Mouse (Mus musculus): Measurements from ENCODE around the gene Vmn2r53. TPM values are rescaled to one million over a fixed set of nuclear protein-coding genes. Genes with fewer than 3 reads are reported as not detected.
"Not testable (repeated sequence)": the region's sequence is repeated elsewhere in the genome, so short reads cannot be mapped to it uniquely, and the experiment has no call there.

The Vmn2r53 gene
- 0.01 TPM in 1 of 2 replicates, not detected in the other for polyA plus RNA-seq (2015; fragmentation: Nextera tagmentation; extraction: Ambion mirVana)

GRCm38 (mm10) chr7:12608688-12609087 lies at the start of gene Vmn2r53:
Gene Vmn2r53, minus strand, starts transcription at chr7:12608788.
- Histone ChIP-seq H3K27ac (no peak within 1 kb of the TSS), H3K4me2 (no peak within 1 kb of the TSS), H3K9ac (no peak within 1 kb of the TSS), H3K4me1 (no peaks in the 10 kb centered on the region), H3K9me3 (no peaks in the 10 kb centered on the region), H3K4me3 (no peak within 1 kb of the TSS), H3K36me3 (no peaks in the 10 kb centered on the region), H3K27me3 (no peaks in the 10 kb centered on the region)
- no peak for ATAC-seq (ENCODE audit: insufficient number of reproducible peaks, low FRiP score, low TSS enrichment, low read depth)

GRCm38 (mm10) chr7:12640219-12640618 lies 31.6 kb upstream of the Vmn2r53 start, which contains the start of gene Vmn2r54:
Gene Vmn2r54, minus strand, starts transcription at chr7:12640319.
- 77% methylated on average over 3 of the region's 4 CpGs for WGBS
- not testable (repeated sequence) for H3K27me3 ChIP-seq

More at GRCm38 (mm10) chr7:12640219-12640618, 31.6 kb upstream of the Vmn2r53 start, which contains the start of gene Vmn2r54:
- H3K36me3 ChIP-seq; H3K9me3 ChIP-seq; ATAC-seq (ENCODE audit: insufficient number of reproducible peaks, low FRiP score, low TSS enrichment, low read depth); H3K4me2 ChIP-seq; H3K4me1 ChIP-seq; H3K27ac ChIP-seq; H3K4me3 ChIP-seq; H3K9ac ChIP-seq: not testable (repeated sequence)

Other genes with a start within 250 kb of the Vmn2r53 start
- not detected in 2 replicates for gene Vmn1r84, start 239.5 kb downstream of the Vmn2r53 start, polyA plus RNA-seq (2015; fragmentation: Nextera tagmentation; extraction: Ambion mirVana)
- gene Zfp551, start 186.0 kb downstream of the Vmn2r53 start, polyA plus RNA-seq (2015; fragmentation: Nextera tagmentation; extraction: Ambion mirVana), result 4.3 and 5.3 TPM in 2 replicates
- 17.2 and 18.2 TPM in 2 replicates for gene Zfp606, start 130.5 kb downstream of the Vmn2r53 start, polyA plus RNA-seq (2015; fragmentation: Nextera tagmentation; extraction: Ambion mirVana)
- not detected in 2 replicates for gene 2900092C05Rik, start 96.3 kb downstream of the Vmn2r53 start, polyA plus RNA-seq (2015; fragmentation: Nextera tagmentation; extraction: Ambion mirVana)
- not detected in 2 replicates for gene Vmn2r54, start 31.5 kb upstream of the Vmn2r53 start, polyA plus RNA-seq (2015; fragmentation: Nextera tagmentation; extraction: Ambion mirVana)
- not detected in 2 replicates for gene Vmn2r55, start 76.2 kb upstream of the Vmn2r53 start, polyA plus RNA-seq (2015; fragmentation: Nextera tagmentation; extraction: Ambion mirVana)
- gene Vmn2r56, start 126.2 kb upstream of the Vmn2r53 start, polyA plus RNA-seq (2015; fragmentation: Nextera tagmentation; extraction: Ambion mirVana), result not detected in 2 replicates
- gene Zscan18, start 194.8 kb upstream of the Vmn2r53 start, polyA plus RNA-seq (2015; fragmentation: Nextera tagmentation; extraction: Ambion mirVana), result 9.0 and 10.0 TPM in 2 replicates
- gene Zfp329, start 210.1 kb upstream of the Vmn2r53 start, polyA plus RNA-seq (2015; fragmentation: Nextera tagmentation; extraction: Ambion mirVana), result 11.5 and 14.6 TPM in 2 replicates
- gene Zfp110, start 226.0 kb upstream of the Vmn2r53 start, polyA plus RNA-seq (2015; fragmentation: Nextera tagmentation; extraction: Ambion mirVana), result 40.7 and 41.2 TPM in 2 replicates

Data from limb, embryonic 15.5 days (tissue).